Mouse (Mus musculus) embryonic fibroblast, embryonic 13.5 days (primary cell): ENCODE results near the gene Tcf7l2.

Source experiments
- CTCF ChIP-seq: IDR thresholded peaks from 2 replicates; pipeline ENCODE4 v1.5.1; 2011; ENCODE audit warnings: mild to moderate bottlenecking, control low read depth, low read length, moderate library complexity, borderline replicate concordance; ENCODE audit not compliant: insufficient read depth
- POLR2A ChIP-seq: IDR thresholded peaks from 2 replicates; pipeline ENCODE4 v1.6.1; 2011; ENCODE audit warnings: low read depth, mild to moderate bottlenecking, control low read depth, low read length, moderate library complexity

GRCm38 (mm10) chr19:55816974-55817373 lies 75.4 kb downstream of the Tcf7l2 start:
- TF ChIP-seq POLR2A = no peak
- no peak for TF ChIP-seq CTCF
